Mouse (Mus musculus) erythroblast, embryonic 14.5 days (primary cell): ENCODE measurements around the gene Rnf220.

Source experiments
- GATA1 ChIP-seq: IDR thresholded peaks from 2 replicates; pipeline ENCODE4 v1.6.1; 2012; ENCODE audit warnings: low read length, inconsistent platforms, mixed read lengths
- TAL1 ChIP-seq: IDR thresholded peaks from 3 replicates; pipeline ENCODE4 v1.6.1; 2012; ENCODE audit warnings: low read length, inconsistent platforms, mixed read lengths

GRCm38 (mm10) chr4:117434336-117434735 lies 62.5 kb downstream of the Rnf220 start:
- TF ChIP-seq GATA1 (no peak), TAL1 (no peak)
